Mouse (Mus musculus): Measurements from ENCODE around the gene Mobp. TPM values are rescaled to one million over a fixed set of nuclear protein-coding genes. Genes with fewer than 3 reads are reported as not detected.
A peak's percentile ranks its signal among the peaks of the same experiment; 100 is the strongest.

The Mobp gene
- polyA plus RNA-seq, 1 experiment: not detected

GRCm38 (mm10) chr9:120190891-120191290, 41.4 kb downstream of the Mobp start:
- no peaks in the 10 kb centered on the region for H3K79me2 ChIP-seq (ENCODE audit: control insufficient read depth, insufficient read depth)
- H3K4me2 ChIP-seq (ENCODE audit: low read depth): no peak overlapping the region
- H3K36me3 ChIP-seq (ENCODE audit: control insufficient read depth, insufficient read depth): no peaks in the 10 kb centered on the region
- TF ChIP-seq CEBPB (IDR thresholded peaks at IDR 0.05; ENCODE audit: insufficient read depth, poor library complexity, severe bottlenecking) (no peak), MYOG (IDR thresholded peaks at IDR 0.05; ENCODE audit: control insufficient read depth in 1 of 3, insufficient read depth in 1 of 3, insufficient read length in 2 of 3, low read depth in 2 of 3) (no peak)
- H3K27me3 ChIP-seq (ENCODE audit: control insufficient read depth, insufficient read depth, insufficient read length): peaks cover 17% of the 10 kb centered on the region
- no peak overlapping the region for H3ac ChIP-seq (ENCODE audit: control insufficient read depth, insufficient read length)
- no peak overlapping the region for H3K4me3 ChIP-seq

- Histone ChIP-seq H3K79me2 (ENCODE audit: control insufficient read depth, insufficient read depth) (no peaks in the 10 kb centered on the region), H3K27me3 (ENCODE audit: control insufficient read depth, insufficient read depth, insufficient read length) (peaks cover 23% of the 10 kb centered on the region), H3ac (ENCODE audit: control insufficient read depth, insufficient read length) (no peak overlapping the region), H3K4me3 (no peak overlapping the region), H3K4me2 (ENCODE audit: low read depth) (peak overlapping the region; percentile 24), H3K36me3 (ENCODE audit: control insufficient read depth, insufficient read depth) (no peaks in the 10 kb centered on the region)
- TF ChIP-seq REST (IDR thresholded peaks at IDR 0.05; ENCODE audit: insufficient read depth, insufficient read length) (no peak), TCF12 (IDR thresholded peaks at IDR 0.05; ENCODE audit: insufficient read depth, poor library complexity, severe bottlenecking) (no peak), TCF3 (IDR thresholded peaks at IDR 0.05; ENCODE audit: insufficient read length, low read depth) (no peak), E2F4 (IDR thresholded peaks at IDR 0.05; ENCODE audit: insufficient read depth) (no peak), POLR2AphosphoS2 (IDR thresholded peaks at IDR 0.05; ENCODE audit: insufficient read length, low read depth) (no peak), MYOD1 (IDR thresholded peaks at IDR 0.05; ENCODE audit: control insufficient read depth in 1 of 3, insufficient read length in 2 of 3, low read depth in 2 of 3) (no peak), CEBPB (IDR thresholded peaks at IDR 0.05; ENCODE audit: insufficient read depth, poor library complexity, severe bottlenecking) (no peak), USF1 (IDR thresholded peaks at IDR 0.05; ENCODE audit: low read depth) (no peak), SRF (IDR thresholded peaks at IDR 0.05; ENCODE audit: control insufficient read depth, insufficient read length, low read depth) (no peak), POLR2A (IDR thresholded peaks at IDR 0.05; ENCODE audit: insufficient read length, low read depth) (no peak), MAX (IDR thresholded peaks at IDR 0.05; ENCODE audit: low read depth) (no peak), MYOG (IDR thresholded peaks at IDR 0.05; ENCODE audit: control insufficient read depth in 1 of 3, insufficient read depth in 1 of 3, insufficient read length in 2 of 3, low read depth in 2 of 3) (no peak)
Measured at GRCm38 (mm10) chr9:120191362-120192098, 42.0 kb downstream of the Mobp start.

- TF ChIP-seq REST (IDR thresholded peaks at IDR 0.05; ENCODE audit: insufficient read depth, insufficient read length) (no peak), MYOG (IDR thresholded peaks at IDR 0.05; ENCODE audit: control insufficient read depth in 1 of 3, insufficient read depth in 1 of 3, insufficient read length in 2 of 3, low read depth in 2 of 3) (no peak), POLR2AphosphoS2 (IDR thresholded peaks at IDR 0.05; ENCODE audit: insufficient read length, low read depth) (no peak), POLR2A (IDR thresholded peaks at IDR 0.05; ENCODE audit: insufficient read length, low read depth) (no peak), MAX (IDR thresholded peaks at IDR 0.05; ENCODE audit: low read depth) (no peak), CEBPB (IDR thresholded peaks at IDR 0.05; ENCODE audit: insufficient read depth, poor library complexity, severe bottlenecking) (no peak), USF1 (IDR thresholded peaks at IDR 0.05; ENCODE audit: low read depth) (no peak), SRF (IDR thresholded peaks at IDR 0.05; ENCODE audit: control insufficient read depth, insufficient read length, low read depth) (no peak), E2F4 (IDR thresholded peaks at IDR 0.05; ENCODE audit: insufficient read depth) (no peak), TCF12 (IDR thresholded peaks at IDR 0.05; ENCODE audit: insufficient read depth, poor library complexity, severe bottlenecking) (no peak), TCF3 (IDR thresholded peaks at IDR 0.05; ENCODE audit: insufficient read length, low read depth) (no peak), MYOD1 (IDR thresholded peaks at IDR 0.05; ENCODE audit: control insufficient read depth in 1 of 3, insufficient read length in 2 of 3, low read depth in 2 of 3) (no peak)
- no peaks in the 10 kb centered on the region for H3K36me3 ChIP-seq (ENCODE audit: control insufficient read depth, insufficient read depth)
- H3ac ChIP-seq (ENCODE audit: control insufficient read depth, insufficient read length): no peak overlapping the region
- no peak overlapping the region for H3K4me2 ChIP-seq (ENCODE audit: low read depth)
- no peak overlapping the region for H3K4me3 ChIP-seq
- H3K79me2 ChIP-seq (ENCODE audit: control insufficient read depth, insufficient read depth): no peaks in the 10 kb centered on the region
- peaks cover 30% of the 10 kb centered on the region for H3K27me3 ChIP-seq (ENCODE audit: control insufficient read depth, insufficient read depth, insufficient read length)
Measured at GRCm38 (mm10) chr9:120192742-120193141, 43.2 kb downstream of the Mobp start.

GRCm38 (mm10) chr9:120200873-120201272, 51.4 kb downstream of the Mobp start:
- Histone ChIP-seq H3K36me3 (ENCODE audit: control insufficient read depth, insufficient read depth) (no peaks in the 10 kb centered on the region), H3ac (ENCODE audit: control insufficient read depth, insufficient read length) (no peak overlapping the region), H3K79me2 (ENCODE audit: control insufficient read depth, insufficient read depth) (no peaks in the 10 kb centered on the region), H3K4me3 (no peak overlapping the region), H3K27me3 (ENCODE audit: control insufficient read depth, insufficient read depth, insufficient read length) (peaks cover 47% of the 10 kb centered on the region), H3K4me2 (ENCODE audit: low read depth) (no peak overlapping the region)
- no peak for TF ChIP-seq TCF3 (IDR thresholded peaks at IDR 0.05; ENCODE audit: insufficient read length, low read depth)
- no peak for TF ChIP-seq POLR2AphosphoS2 (IDR thresholded peaks at IDR 0.05; ENCODE audit: insufficient read length, low read depth)
- TF ChIP-seq MAX (IDR thresholded peaks at IDR 0.05; ENCODE audit: low read depth): no peak
- no peak for TF ChIP-seq MYOD1 (IDR thresholded peaks at IDR 0.05; ENCODE audit: control insufficient read depth in 1 of 3, insufficient read length in 2 of 3, low read depth in 2 of 3)
- no peak for TF ChIP-seq USF1 (IDR thresholded peaks at IDR 0.05; ENCODE audit: low read depth)
- no peak for TF ChIP-seq CEBPB (IDR thresholded peaks at IDR 0.05; ENCODE audit: insufficient read depth, poor library complexity, severe bottlenecking)
- no peak for TF ChIP-seq REST (IDR thresholded peaks at IDR 0.05; ENCODE audit: insufficient read depth, insufficient read length)
- TF ChIP-seq SRF (IDR thresholded peaks at IDR 0.05; ENCODE audit: control insufficient read depth, insufficient read length, low read depth): no peak
- TF ChIP-seq MYOG (IDR thresholded peaks at IDR 0.05; ENCODE audit: control insufficient read depth in 1 of 3, insufficient read depth in 1 of 3, insufficient read length in 2 of 3, low read depth in 2 of 3): no peak
- TF ChIP-seq POLR2A (IDR thresholded peaks at IDR 0.05; ENCODE audit: insufficient read length, low read depth): no peak
- no peak for TF ChIP-seq TCF12 (IDR thresholded peaks at IDR 0.05; ENCODE audit: insufficient read depth, poor library complexity, severe bottlenecking)
- no peak for TF ChIP-seq E2F4 (IDR thresholded peaks at IDR 0.05; ENCODE audit: insufficient read depth)

Measured in myocyte (in vitro differentiated cells).